Mouse (Mus musculus): ENCODE data around the gene Atl1.

DNA sequence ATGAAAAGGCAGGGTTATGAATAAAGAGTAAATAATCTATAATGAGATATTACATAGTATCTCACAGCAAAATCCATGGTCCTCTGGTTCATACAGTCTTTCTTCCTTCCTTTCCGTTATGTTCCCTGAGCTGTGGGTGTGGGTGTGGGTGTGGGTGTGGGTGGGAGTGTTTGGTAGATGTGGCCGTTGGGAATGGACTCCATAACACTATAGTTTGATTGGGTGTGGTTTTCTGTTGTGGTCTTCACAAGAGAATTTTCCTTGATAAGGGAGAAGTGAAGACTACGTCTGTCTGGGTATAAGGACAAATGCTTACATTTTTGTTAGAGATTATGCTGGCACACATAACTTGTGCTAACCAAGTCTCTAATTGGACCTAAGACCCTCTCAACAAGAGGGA lies 31.2 kb downstream of the Atl1 start:
- TF ChIP-seq CTCF (conservative IDR thresholded peaks at IDR 0.05; ENCODE audit: insufficient read depth, insufficient read length, low read depth, low read length), result no peak
- TF ChIP-seq POLR2A (IDR thresholded peaks at IDR 0.05; ENCODE audit: low read depth, low read length), result no peak

Measured in kidney, adult 2 months (tissue).